Mouse (Mus musculus) frontal cortex, postnatal 36 days (tissue): ENCODE results near the gene Plekho2.
A peak's percentile ranks its signal among the peaks of the same experiment; 100 is the strongest.

Source experiments
- DNase-seq, 2 experiments: peaks; one replicate each; pipeline ENCODE4 v3.0.0; 2022; ENCODE audit warnings: low spot score in 2 of 2

Gene Plekho2

GRCm38 (mm10) chr9:65552711-65553110 lies 27.1 kb downstream of the Plekho2 start:
- no peak for DNase-seq

GRCm38 (mm10) chr9:65552141-65552540 lies 27.7 kb downstream of the Plekho2 start:
- no peak for DNase-seq

- no peak for DNase-seq
Observed at GRCm38 (mm10) chr9:65551035-65551434, 28.8 kb downstream of the Plekho2 start.

GRCm38 (mm10) chr9:65550079-65550831 lies 29.6 kb downstream of the Plekho2 start:
- DNase-seq: no peak

GRCm38 (mm10) chr9:65549643-65550042 lies 30.2 kb downstream of the Plekho2 start:
- no peak for DNase-seq

GRCm38 (mm10) chr9:65549139-65549538 lies 30.7 kb downstream of the Plekho2 start:
- DNase-seq: no peak

GRCm38 (mm10) chr9:65548311-65548710 lies 31.5 kb downstream of the Plekho2 start:
- no peak for DNase-seq

- DNase-seq: no peak
Observed at GRCm38 (mm10) chr9:65547844-65548243, 32.0 kb downstream of the Plekho2 start.

GRCm38 (mm10) chr9:65547111-65547510 lies 32.7 kb downstream of the Plekho2 start:
- no peak for DNase-seq

GRCm38 (mm10) chr9:65546413-65546695 lies 33.5 kb downstream of the Plekho2 start:
- no peak for DNase-seq

- DNase-seq: no peak
Observed at GRCm38 (mm10) chr9:65545635-65546412, 34.0 kb downstream of the Plekho2 start.

GRCm38 (mm10) chr9:65542111-65542524 lies 37.7 kb downstream of the Plekho2 start:
- DNase-seq: no peak

GRCm38 (mm10) chr9:65541126-65542068 lies 38.4 kb downstream of the Plekho2 start:
- peak; percentile 23 to 33 for DNase-seq

GRCm38 (mm10) chr9:65539697-65540096 lies 40.1 kb downstream of the Plekho2 start:
- no peak for DNase-seq

- no peak for DNase-seq
Observed at GRCm38 (mm10) chr9:65537901-65538630, 41.8 kb downstream of the Plekho2 start.

GRCm38 (mm10) chr9:65536491-65536890 lies 43.3 kb downstream of the Plekho2 start:
- no peak for DNase-seq

- no peak for DNase-seq
Observed at GRCm38 (mm10) chr9:65535789-65536469, 43.9 kb downstream of the Plekho2 start.

GRCm38 (mm10) chr9:65535191-65535722 lies 44.6 kb downstream of the Plekho2 start:
- no peak for DNase-seq

GRCm38 (mm10) chr9:65534111-65534510 lies 45.7 kb downstream of the Plekho2 start:
- DNase-seq: no peak

GRCm38 (mm10) chr9:65532986-65533385 lies 46.9 kb downstream of the Plekho2 start:
- DNase-seq: no peak

GRCm38 (mm10) chr9:65531283-65531682 lies 48.6 kb downstream of the Plekho2 start:
- no peak for DNase-seq
